Mouse (Mus musculus) forebrain, embryonic 16.5 days (tissue): ENCODE data around the gene Gpc6. TPM values are rescaled to one million over a fixed set of nuclear protein-coding genes. Genes with fewer than 3 reads are reported as not detected.

Source experiments
- ATAC-seq: fragments of 200-750 bp; cut with Nextera tagmentation; 2 replicates; pipeline ENCODE4 v1.8.0; 2017; ENCODE audit warnings: mild to moderate bottlenecking, moderate library complexity
- H3K27ac ChIP-seq: fragments of 300-500 bp; sonication (generic); 2 replicates; pipeline ENCODE4 v1.5.1; 2014; ENCODE audit warnings: low read length, control low read depth
- H3K27me3 ChIP-seq: fragments of 300-500 bp; sonication (generic); replicated peaks from 2 replicates; pipeline ENCODE4 v1.6.1; 2014; ENCODE audit warnings: low read length; ENCODE audit not compliant: control insufficient read depth, insufficient read depth
- H3K36me3 ChIP-seq: fragments of 300-500 bp; sonication (generic); 2 replicates; pipeline ENCODE4 v1.6.1; 2014; ENCODE audit not compliant: control insufficient read depth, insufficient read depth
- H3K4me1 ChIP-seq: fragments of 300-500 bp; sonication (generic); replicated peaks from 2 replicates; pipeline ENCODE4 v1.6.1; 2014; ENCODE audit warnings: low read length; ENCODE audit not compliant: control insufficient read depth, insufficient read depth
- H3K4me2 ChIP-seq: fragments of 300-500 bp; sonication (generic); 2 replicates; pipeline ENCODE4 v1.6.1; 2014; ENCODE audit warnings: mild to moderate bottlenecking, low read length, control low read depth
- H3K4me3 ChIP-seq: fragments of 300-500 bp; sonication (generic); replicated peaks from 2 replicates; pipeline ENCODE4 v1.5.1; 2014; ENCODE audit warnings: mild to moderate bottlenecking, low read length, control low read depth
- H3K9ac ChIP-seq: fragments of 300-500 bp; sonication (generic); replicated peaks from 2 replicates; pipeline ENCODE4 v1.6.1; 2014; ENCODE audit warnings: low read depth, low read length, control low read depth
- H3K9me3 ChIP-seq: fragments of 300-500 bp; sonication (generic); 2 replicates; pipeline ENCODE4 v1.6.1; 2016; ENCODE audit warnings: low read length; ENCODE audit not compliant: control insufficient read depth
- WGBS: fragments of 180-500 bp; shearing (Covaris S2); extraction: QIAGEN DNeasy Blood & Tissue Kit; methylation state at CpG from one replicate; pipeline ENCODE4 v1.1.7; 2014; 5-methylcytosine and 5-hydroxymethylcytosine counted together
- polyA plus RNA-seq: library from polyadenylated mRNA; unstranded; fragments of >200 nt; fragmentation: Nextera tagmentation; extraction: Ambion mirVana; gene quantifications from 2 replicates; pipeline ENCODE4 v1.2.1, GENCODE M21; 2015

The Gpc6 gene
- polyA plus RNA-seq, 1 experiment from 2014 or later = 18.2 TPM

DNA sequence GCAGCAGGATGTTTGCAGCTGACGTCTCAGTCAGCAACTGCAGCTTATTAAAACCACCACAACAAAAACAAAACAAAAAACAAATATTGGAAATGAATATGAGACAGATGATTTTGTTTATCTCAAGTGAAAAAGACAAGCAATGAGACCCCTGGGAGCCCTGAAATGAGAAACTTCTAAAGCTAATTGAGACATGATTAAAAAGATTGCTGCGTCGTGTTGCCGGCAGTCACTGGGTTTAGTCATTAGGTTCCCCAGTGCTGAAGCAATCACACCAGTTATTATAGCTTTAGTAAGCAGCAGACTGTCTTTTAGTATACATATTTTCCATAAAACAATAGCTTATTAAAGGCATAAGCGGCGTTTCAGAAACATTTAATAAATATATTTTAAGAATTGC, 419.4 kb downstream of the Gpc6 start:
- no peaks in the 10 kb centered on the region for H3K36me3 ChIP-seq
- H3K4me2 ChIP-seq = no peak overlapping the region
- no peak overlapping the region for H3K27ac ChIP-seq
- no peaks in the 10 kb centered on the region for H3K4me1 ChIP-seq
- H3K27me3 ChIP-seq = no peaks in the 10 kb centered on the region
- no peak overlapping the region for H3K9ac ChIP-seq
- no peak for ATAC-seq
- no peak overlapping the region for H3K4me3 ChIP-seq
- WGBS = 62% methylated on average over 6 of the region's 6 CpGs
- H3K9me3 ChIP-seq = no peaks in the 10 kb centered on the region

DNA sequence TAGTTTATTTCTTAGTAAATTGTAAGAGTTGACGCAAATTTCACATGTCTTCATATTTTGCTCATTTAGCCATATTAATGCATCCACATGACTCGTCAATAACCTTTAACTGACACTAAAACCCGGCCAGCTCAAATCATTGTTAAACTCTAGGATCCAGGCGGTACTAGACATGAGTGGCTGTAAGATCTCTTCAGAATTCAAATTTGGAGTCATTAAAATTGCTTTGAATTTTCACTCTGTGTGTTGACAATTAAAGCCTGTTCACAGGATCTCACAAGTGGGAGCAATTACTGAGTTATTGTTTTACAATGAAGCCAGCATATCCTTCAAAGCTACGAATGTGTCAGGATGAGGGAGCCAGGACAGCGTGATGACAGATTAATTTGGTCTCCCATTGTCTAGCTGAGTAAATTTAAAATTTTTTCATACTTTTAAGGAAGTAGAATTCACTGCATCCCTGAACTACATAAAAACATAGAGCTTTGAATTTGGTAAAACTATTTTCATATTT, 421.3 kb downstream of the Gpc6 start:
- H3K4me2 ChIP-seq = no peak overlapping the region
- H3K27me3 ChIP-seq = no peaks in the 10 kb centered on the region
- no peak overlapping the region for H3K9ac ChIP-seq
- no peaks in the 10 kb centered on the region for H3K4me1 ChIP-seq
- H3K4me3 ChIP-seq = no peak overlapping the region
- no peaks in the 10 kb centered on the region for H3K36me3 ChIP-seq
- H3K27ac ChIP-seq = no peak overlapping the region
- peak; percentile 82 for ATAC-seq
- 51% methylated on average over 6 of the region's 6 CpGs for WGBS
- no peaks in the 10 kb centered on the region for H3K9me3 ChIP-seq

- Histone ChIP-seq H3K4me1 (no peaks in the 10 kb centered on the region), H3K9me3 (no peaks in the 10 kb centered on the region), H3K27ac (no peak overlapping the region), H3K36me3 (no peaks in the 10 kb centered on the region), H3K4me2 (no peak overlapping the region), H3K9ac (no peak overlapping the region), H3K27me3 (no peaks in the 10 kb centered on the region), H3K4me3 (no peak overlapping the region)
- 69% methylated on average over 7 of the region's 7 CpGs for WGBS
- no peak for ATAC-seq
Measured at GRCm38 (mm10) chr14:117351296-117351695, 426.2 kb downstream of the Gpc6 start.

DNA sequence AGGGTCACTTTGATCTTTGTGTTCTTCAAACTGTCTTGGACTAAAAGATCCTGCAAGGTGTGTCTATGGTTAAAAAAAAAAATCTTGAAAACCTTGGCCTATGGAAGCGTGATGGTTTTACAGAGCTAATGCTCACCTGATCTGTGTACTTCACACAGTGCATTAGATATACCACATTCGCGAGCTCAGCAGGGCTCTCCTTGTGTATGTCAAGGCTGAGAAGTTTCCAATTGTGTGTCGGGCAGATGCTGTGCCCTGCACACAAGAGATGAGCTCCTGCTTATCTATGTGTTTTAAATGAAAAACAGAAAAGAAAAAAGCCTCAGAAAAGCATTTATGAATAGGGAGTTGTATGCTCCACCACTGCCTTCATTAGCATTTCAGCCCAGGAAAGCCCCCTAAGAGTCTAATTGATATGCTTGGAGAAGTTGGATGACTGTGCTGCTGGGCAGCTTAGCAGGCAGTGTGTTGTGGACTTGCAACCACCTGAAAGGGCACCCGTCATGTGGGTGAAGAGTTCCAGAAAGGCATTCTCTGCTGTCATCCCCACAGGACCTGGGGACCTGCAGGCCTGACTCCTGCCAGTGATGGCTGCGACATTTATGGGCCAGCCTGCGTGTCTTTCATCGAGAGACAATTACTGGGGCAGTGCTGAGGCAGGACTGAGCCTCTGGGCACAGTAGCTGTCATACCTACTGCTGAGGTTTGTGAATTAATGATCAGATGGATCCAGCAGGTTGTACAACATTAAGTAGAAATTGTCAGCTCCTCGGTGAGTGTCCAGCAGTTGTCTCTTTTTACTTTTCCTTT, 436.2 kb downstream of the Gpc6 start:
- no peak overlapping the region for H3K4me3 ChIP-seq
- H3K36me3 ChIP-seq = no peaks in the 10 kb centered on the region
- no peak overlapping the region for H3K9ac ChIP-seq
- no peak overlapping the region for H3K27ac ChIP-seq
- no peaks in the 10 kb centered on the region for H3K9me3 ChIP-seq
- H3K27me3 ChIP-seq = no peaks in the 10 kb centered on the region
- H3K4me2 ChIP-seq = no peak overlapping the region
- WGBS = 69% methylated on average over 9 of the region's 9 CpGs
- ATAC-seq = no peak
- H3K4me1 ChIP-seq = no peaks in the 10 kb centered on the region

- WGBS = 94% methylated on average over 2 of the region's 2 CpGs
- Histone ChIP-seq H3K27ac (no peak overlapping the region), H3K36me3 (no peaks in the 10 kb centered on the region), H3K4me3 (no peak overlapping the region), H3K9ac (no peak overlapping the region), H3K9me3 (no peaks in the 10 kb centered on the region), H3K27me3 (no peaks in the 10 kb centered on the region), H3K4me2 (no peak overlapping the region), H3K4me1 (no peaks in the 10 kb centered on the region)
- no peak for ATAC-seq
Measured at GRCm38 (mm10) chr14:117361965-117362309, 436.8 kb downstream of the Gpc6 start.

- H3K36me3 ChIP-seq = no peaks in the 10 kb centered on the region
- no peak overlapping the region for H3K9ac ChIP-seq
- H3K4me3 ChIP-seq = no peak overlapping the region
- peak overlapping the region; percentile 13; the same call in 1 of the 2 replicates for H3K4me2 ChIP-seq
- H3K9me3 ChIP-seq = no peaks in the 10 kb centered on the region
- H3K27me3 ChIP-seq = no peaks in the 10 kb centered on the region
- H3K4me1 ChIP-seq = 0 out of 2 replicates have a peak, but pooled peaks cover 3% of the 10 kb centered on the region
- WGBS = 50% methylated on average over 18 of the region's 18 CpGs
- peak; percentile 56 for ATAC-seq
- no peak overlapping the region for H3K27ac ChIP-seq
Measured at GRCm38 (mm10) chr14:117369331-117369866, 444.3 kb downstream of the Gpc6 start.

DNA sequence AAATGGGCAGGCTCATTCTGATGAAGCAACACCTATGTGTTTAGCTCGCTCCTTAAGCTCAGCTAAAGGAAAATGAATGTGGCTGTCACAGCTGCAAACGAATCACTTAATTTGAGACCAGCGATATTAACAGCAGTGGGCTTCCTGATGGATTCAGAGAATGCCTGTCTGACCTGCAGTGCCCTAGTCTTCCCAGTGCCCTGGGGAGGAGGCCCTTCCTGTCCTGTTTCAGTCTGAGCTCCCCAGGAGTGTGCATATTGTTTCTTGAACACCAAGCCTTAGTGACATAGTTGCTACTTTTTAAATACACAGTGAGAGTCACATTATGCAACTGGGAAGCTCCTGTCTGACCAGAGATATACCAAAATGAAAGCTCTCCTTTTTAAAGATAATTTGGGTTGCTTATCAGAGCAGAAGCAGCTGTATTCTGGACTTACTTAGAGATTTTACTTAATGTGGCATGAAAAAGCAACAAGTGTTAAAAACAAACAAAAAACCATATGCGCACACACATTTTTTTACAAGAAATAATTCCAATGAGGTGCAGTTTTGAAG, 451.8 kb downstream of the Gpc6 start:
- 46% methylated on average over 4 of the region's 4 CpGs for WGBS

DNA sequence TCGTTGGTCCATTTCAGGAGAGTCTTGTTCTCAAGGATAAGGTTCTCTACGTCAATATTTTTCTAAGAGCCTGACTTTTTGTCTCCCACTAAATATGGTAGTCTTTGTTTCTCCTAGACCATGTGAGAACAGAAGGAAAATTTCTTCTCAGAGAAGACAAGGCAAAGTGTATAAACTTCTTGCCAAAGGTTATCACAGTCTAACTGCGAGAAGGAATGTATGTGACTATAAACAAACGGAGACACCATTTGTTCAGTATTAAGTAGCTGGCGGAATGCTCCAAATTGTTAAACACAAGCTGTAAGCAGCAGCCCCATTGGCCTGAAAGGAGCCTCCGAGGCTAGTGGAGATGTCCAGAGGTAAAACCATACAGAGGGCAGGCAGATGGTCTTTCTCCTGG, 454.9 kb downstream of the Gpc6 start:
- no peak overlapping the region for H3K27ac ChIP-seq
- no peak for ATAC-seq
- WGBS = 73% methylated on average over 6 of the region's 6 CpGs
- no peaks in the 10 kb centered on the region for H3K27me3 ChIP-seq
- H3K4me2 ChIP-seq = no peak overlapping the region
- H3K9me3 ChIP-seq = no peaks in the 10 kb centered on the region
- H3K9ac ChIP-seq = no peak overlapping the region
- no peak overlapping the region for H3K4me3 ChIP-seq
- peaks cover 5% of the 10 kb centered on the region for H3K4me1 ChIP-seq
- H3K36me3 ChIP-seq = no peaks in the 10 kb centered on the region

More for the DNA sequence above, 451.8 kb downstream of the Gpc6 start:
- Histone ChIP-seq H3K9ac (no peak overlapping the region), H3K27ac (no peak overlapping the region), H3K9me3 (no peaks in the 10 kb centered on the region), H3K4me3 (no peak overlapping the region), H3K4me2 (no peak overlapping the region), H3K27me3 (no peaks in the 10 kb centered on the region), H3K4me1 (no peaks in the 10 kb centered on the region), H3K36me3 (no peaks in the 10 kb centered on the region)
- ATAC-seq = no peak

GRCm38 (mm10) chr14:117383188-117383587, 458.1 kb downstream of the Gpc6 start:
- H3K4me3 ChIP-seq = no peak overlapping the region
- WGBS = 54% methylated on average over 7 of the region's 7 CpGs
- peak; percentile 82 for ATAC-seq
- no peak overlapping the region for H3K4me2 ChIP-seq
- no peaks in the 10 kb centered on the region for H3K27me3 ChIP-seq
- no peak overlapping the region for H3K27ac ChIP-seq
- no peaks in the 10 kb centered on the region for H3K36me3 ChIP-seq
- H3K4me1 ChIP-seq = peaks cover 5% of the 10 kb centered on the region
- H3K9me3 ChIP-seq = no peaks in the 10 kb centered on the region
- H3K9ac ChIP-seq = no peak overlapping the region
